Mouse (Mus musculus): ENCODE measurements around the gene Stmnd1. TPM values are rescaled to one million over a fixed set of nuclear protein-coding genes. Genes with fewer than 3 reads are reported as not detected.

Gene Stmnd1
- polyA plus RNA-seq, 1 experiment from 2014 or later: not detected

Other genes with a start within 250 kb of the Stmnd1 start
- 0.97 and 1.2 TPM in 2 replicates for gene Rbm24, start 144.7 kb downstream of the Stmnd1 start, polyA plus RNA-seq (2016; fragmentation: Nextera tagmentation; extraction: Ambion mirVana)
- 5.1 and 5.9 TPM in 2 replicates for gene Cap2, start 228.1 kb downstream of the Stmnd1 start, polyA plus RNA-seq (2016; fragmentation: Nextera tagmentation; extraction: Ambion mirVana)

Data from hindbrain, embryonic 10.5 days (tissue).